Mouse (Mus musculus) ovary, postnatal 14 days (tissue): ENCODE measurements around the gene Samd3.

ENCODE experiments used
- DNase-seq: peaks from one replicate; pipeline ENCODE4 v3.0.0; 2022; ENCODE audit warnings: low spot score

Gene Samd3

GRCm38 (mm10) chr10:26229488-26229887 is at the start of gene Samd3:
TSS of gene Samd3 (plus strand) at chr10:26229707.
- DNase-seq, result no peak

GRCm38 (mm10) chr10:26185289-26185688 is 44.2 kb upstream of the Samd3 start:
- no peak for DNase-seq

- no peak for DNase-seq
Measured at GRCm38 (mm10) chr10:26190811-26191210, 38.7 kb upstream of the Samd3 start.

GRCm38 (mm10) chr10:26194892-26195291 is 34.6 kb upstream of the Samd3 start:
- no peak for DNase-seq

- DNase-seq, result no peak
Measured at GRCm38 (mm10) chr10:26202708-26203368, 26.7 kb upstream of the Samd3 start.

- no peak for DNase-seq
Measured at GRCm38 (mm10) chr10:26220729-26221128, 8.8 kb upstream of the Samd3 start.

GRCm38 (mm10) chr10:26226241-26226640 is 3.3 kb upstream of the Samd3 start:
- DNase-seq, result no peak

- DNase-seq, result no peak
Measured at GRCm38 (mm10) chr10:26226734-26227133, 2.8 kb upstream of the Samd3 start.

GRCm38 (mm10) chr10:26228187-26228586 is 1.3 kb upstream of the Samd3 start:
- no peak for DNase-seq

- no peak for DNase-seq
Measured at GRCm38 (mm10) chr10:26232071-26232653, 2.7 kb downstream of the Samd3 start.

- no peak for DNase-seq
Measured at GRCm38 (mm10) chr10:26238559-26238958, 9.1 kb downstream of the Samd3 start.

GRCm38 (mm10) chr10:26239090-26239489 is 9.6 kb downstream of the Samd3 start:
- no peak for DNase-seq

- DNase-seq, result no peak
Measured at GRCm38 (mm10) chr10:26243203-26243602, 13.7 kb downstream of the Samd3 start.

- no peak for DNase-seq
Measured at GRCm38 (mm10) chr10:26244466-26244865, 15.0 kb downstream of the Samd3 start.

GRCm38 (mm10) chr10:26249426-26250165 is 20.1 kb downstream of the Samd3 start:
- no peak for DNase-seq

- no peak for DNase-seq
Measured at GRCm38 (mm10) chr10:26259908-26260307, 30.4 kb downstream of the Samd3 start.

GRCm38 (mm10) chr10:26263744-26264459 is 34.4 kb downstream of the Samd3 start:
- no peak for DNase-seq

- DNase-seq, result no peak
Measured at GRCm38 (mm10) chr10:26275414-26275813, 45.9 kb downstream of the Samd3 start.

- no peak for DNase-seq
Measured at GRCm38 (mm10) chr10:26280009-26280408, 50.5 kb downstream of the Samd3 start.

- no peak for DNase-seq
Measured at GRCm38 (mm10) chr10:26287136-26287535, 57.6 kb downstream of the Samd3 start.

GRCm38 (mm10) chr10:26297200-26297599 is 67.7 kb downstream of the Samd3 start:
- DNase-seq, result no peak

- no peak for DNase-seq
Measured at GRCm38 (mm10) chr10:26297626-26298025, 68.1 kb downstream of the Samd3 start.

- DNase-seq, result no peak
Measured at GRCm38 (mm10) chr10:26302336-26302735, 72.8 kb downstream of the Samd3 start.
